Mouse (Mus musculus) MEL (cell line): ENCODE results near the gene Hbq1b. TPM values are rescaled to one million over a fixed set of nuclear protein-coding genes. Genes with fewer than 3 reads are reported as not detected.
"Not testable (repeated sequence)": the region's sequence is repeated elsewhere in the genome, so short reads cannot be mapped to it uniquely, and the experiment has no call there.

Experiments used
- DNase-seq: peaks from one replicate; pipeline ENCODE4 v3.0.0; 2011; ENCODE audit warnings: low read depth, low spot score
- H3K27ac ChIP-seq: 2 replicates; pipeline ENCODE4 v1.5.1; 2012; ENCODE audit warnings: low read depth, mild to moderate bottlenecking, control low read depth, low read length, moderate library complexity; ENCODE audit not compliant: control insufficient read depth
- H3K27me3 ChIP-seq, 2 experiments: fragments of 150-350 bp in 1 of 2; sonication (generic) in 1 of 2; 2 replicates each; pipeline ENCODE4 v1.6.1; 2012; ENCODE audit warnings: low read length in 2 of 2, mild to moderate bottlenecking in 2 of 2, improper control_type of control experiment in 1 of 2, moderate library complexity in 1 of 2; ENCODE audit not compliant: insufficient read depth in 2 of 2, control insufficient read depth in 1 of 2
- H3K36me3 ChIP-seq, 2 experiments: 2 replicates each; pipeline ENCODE4 v1.6.1; 2012 to 2014; ENCODE audit warnings: low read length in 2 of 2, improper control_type of control experiment in 1 of 2, inconsistent platforms in 1 of 2, mild to moderate bottlenecking in 1 of 2; ENCODE audit not compliant: insufficient read depth in 2 of 2, control insufficient read depth in 1 of 2
- H3K4me1 ChIP-seq, 2 experiments: fragments of 150-350 bp in 1 of 2; sonication (generic) in 1 of 2; 2 replicates each; pipeline ENCODE4 v1.6.1; 2012; ENCODE audit warnings: low read length in 2 of 2, improper control_type of control experiment in 1 of 2, mild to moderate bottlenecking in 1 of 2; ENCODE audit not compliant: insufficient read depth in 2 of 2, control insufficient read depth in 1 of 2
- H3K4me3 ChIP-seq, 2 experiments: fragments of 150-350 bp in 1 of 2; sonication (generic) in 1 of 2; 2 replicates each; pipeline ENCODE4 v1.5.1; 2012; ENCODE audit warnings: low read depth in 2 of 2, low read length in 2 of 2, mild to moderate bottlenecking in 2 of 2, moderate library complexity in 2 of 2, control low read depth in 1 of 2, improper control_type of control experiment in 1 of 2; ENCODE audit not compliant: control insufficient read depth in 1 of 2, insufficient read depth in 1 of 2
- H3K79me2 ChIP-seq: 2 replicates; pipeline ENCODE4 v1.6.1; 2012; ENCODE audit warnings: mild to moderate bottlenecking, low read length, moderate library complexity; ENCODE audit not compliant: control insufficient read depth, poor library complexity, insufficient read depth
- H3K9ac ChIP-seq: 2 replicates; pipeline ENCODE4 v1.6.1; 2012; ENCODE audit warnings: low read depth, mild to moderate bottlenecking, control low read depth, low read length, moderate library complexity; ENCODE audit not compliant: control insufficient read depth, poor library complexity, severe bottlenecking
- H3K9me3 ChIP-seq: fragments of 150-350 bp; sonication (generic); replicated peaks from 2 replicates; pipeline ENCODE4 v1.6.1; 2012; ENCODE audit warnings: mild to moderate bottlenecking, low read length, improper control_type of control experiment, moderate library complexity; ENCODE audit not compliant: insufficient read depth
- BHLHE40 ChIP-seq: IDR thresholded peaks from 2 replicates; pipeline ENCODE4 v1.6.1; 2012; ENCODE audit warnings: low read depth, mild to moderate bottlenecking, inconsistent platforms, low read length, improper control_type of control experiment, borderline replicate concordance
- CHD1 ChIP-seq: IDR thresholded peaks from 2 replicates; pipeline ENCODE4 v1.6.1; 2012; ENCODE audit warnings: low read depth, mild to moderate bottlenecking, inconsistent platforms, low read length, improper control_type of control experiment
- CTCF ChIP-seq, 3 experiments: IDR thresholded peaks in 2 of 3; conservative IDR thresholded peaks in 1 of 3; 2 replicates each; pipeline ENCODE4 v1.5.1; 2011 to 2012; ENCODE audit warnings: low read length in 3 of 3, low read depth in 2 of 3, mild to moderate bottlenecking in 2 of 3, improper control_type of control experiment in 1 of 3, inconsistent platforms in 1 of 3, mixed read lengths in 1 of 3, moderate library complexity in 1 of 3; ENCODE audit not compliant: control insufficient read depth in 1 of 3, insufficient read depth in 1 of 3, poor library complexity in 1 of 3, severe bottlenecking in 1 of 3
- E2F4 ChIP-seq: IDR thresholded peaks from 2 replicates; pipeline ENCODE4 v1.6.1; 2011; ENCODE audit warnings: low read depth, low read length, improper control_type of control experiment, borderline replicate concordance
- ETS1 ChIP-seq: IDR thresholded peaks from 2 replicates; pipeline ENCODE4 v1.6.1; 2012; ENCODE audit warnings: low read depth, mild to moderate bottlenecking, inconsistent platforms, low read length, improper control_type of control experiment, moderate library complexity
- HCFC1 ChIP-seq: IDR thresholded peaks from 2 replicates; pipeline ENCODE4 v1.6.1; 2012; ENCODE audit warnings: low read depth, mild to moderate bottlenecking, inconsistent platforms, low read length, improper control_type of control experiment, moderate library complexity
- MYB ChIP-seq: IDR thresholded peaks from 2 replicates; pipeline ENCODE4 v1.6.1; 2011; ENCODE audit warnings: mild to moderate bottlenecking, low read depth, low read length, improper control_type of control experiment
- NRF1 ChIP-seq: IDR thresholded peaks from 2 replicates; pipeline ENCODE4 v1.6.1; 2014; ENCODE audit warnings: low read depth, mild to moderate bottlenecking, inconsistent platforms, low read length, improper control_type of control experiment, moderate library complexity; ENCODE audit not compliant: poor library complexity, insufficient read depth, severe bottlenecking
- POLR2AphosphoS5 ChIP-seq: IDR thresholded peaks from 2 replicates; pipeline ENCODE4 v1.6.1; 2012; ENCODE audit warnings: low read depth, borderline replicate concordance, mild to moderate bottlenecking, inconsistent platforms, low read length, moderate library complexity, mixed read lengths
- RAD21 ChIP-seq: IDR thresholded peaks from 2 replicates; pipeline ENCODE4 v1.6.1; 2011; ENCODE audit warnings: mild to moderate bottlenecking, low read depth, low read length, improper control_type of control experiment
- RCOR1 ChIP-seq: IDR thresholded peaks from 2 replicates; pipeline ENCODE4 v1.6.1; 2012; ENCODE audit warnings: low read depth, mild to moderate bottlenecking, inconsistent platforms, low read length, improper control_type of control experiment
- SMC3 ChIP-seq: IDR thresholded peaks from 2 replicates; pipeline ENCODE4 v1.6.1; 2011; ENCODE audit warnings: low read depth, low read length, improper control_type of control experiment
- ZC3H11A ChIP-seq: IDR thresholded peaks from 2 replicates; pipeline ENCODE4 v1.6.1; 2012; ENCODE audit warnings: low read depth, mild to moderate bottlenecking, inconsistent platforms, low read length, improper control_type of control experiment
- ZMIZ1 ChIP-seq: IDR thresholded peaks from 2 replicates; pipeline ENCODE4 v1.6.1; 2012; ENCODE audit warnings: low read depth, mild to moderate bottlenecking, inconsistent platforms, low read length, improper control_type of control experiment, moderate library complexity
- polyA plus RNA-seq, 2 experiments: library from polyadenylated mRNA; stranded (reverse) in 1 of 2; unstranded in 1 of 2; fragments of >175 nt in 1 of 2; fragments of >200 nt in 1 of 2; gene quantifications; 2 replicates each; pipeline versions ENCODE4 v1.2.1 to v1.2.4; 2012; ENCODE audit warnings: low replicate concordance in 2 of 2, low read depth in 1 of 2; ENCODE audit not compliant: insufficient read length in 2 of 2, insufficient read depth in 1 of 2, missing spikeins in 1 of 2
- total RNA-seq: library from RNA; depleted of rRNA; stranded (reverse); fragments of 300-350 nt; gene quantifications from 2 replicates; pipeline ENCODE4 v1.2.3, GENCODE M21; 2012

Gene Hbq1b
- total and polyA plus RNA-seq, 3 experiments: 2.3 to 6.5 TPM; not detected in 1

DNA sequence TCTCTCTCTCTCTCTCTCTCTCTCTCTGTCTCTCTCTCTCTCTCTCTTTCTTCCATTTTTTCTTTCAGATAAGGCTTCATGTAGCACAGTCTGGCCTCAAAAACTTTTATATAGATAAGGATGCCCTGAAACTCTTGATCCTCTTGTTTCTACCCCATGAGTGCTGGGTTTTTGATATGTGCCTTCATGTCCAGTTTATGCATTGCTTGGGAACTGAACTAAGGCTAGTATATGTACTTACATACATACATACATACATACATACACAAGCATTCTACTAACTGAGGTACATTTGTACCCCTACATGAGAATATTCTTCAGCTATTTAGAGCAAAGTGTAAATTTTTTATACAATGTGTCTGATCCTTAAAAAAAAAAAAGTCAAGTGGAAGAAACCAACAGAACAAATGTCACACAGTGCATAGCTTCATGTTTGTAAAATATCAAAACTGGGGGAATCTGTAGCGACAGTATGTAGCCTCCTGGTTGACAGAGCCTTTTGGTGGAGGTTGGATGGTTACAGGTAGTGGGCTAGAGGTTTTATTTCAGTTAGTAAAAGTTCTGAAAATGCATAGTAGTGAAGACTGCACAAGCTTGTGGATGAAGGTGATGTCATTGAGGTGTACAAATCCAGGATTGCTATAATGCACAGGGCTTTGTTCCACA is 11.2 kb downstream of the Hbq1b start:
- DNase-seq: no peak
- Histone ChIP-seq H3K36me3 (no peaks in the 10 kb centered on the region; a peak in 1 of 4 replicates), H3K4me3 (no peak overlapping the region)
- TF ChIP-seq ETS1 (no peak), NRF1 (no peak), HCFC1 (no peak), RCOR1 (no peak), MYB (no peak), E2F4 (no peak), ZMIZ1 (no peak), POLR2AphosphoS5 (no peak)
- TF ChIP-seq, all 39 proteins: peak for 0
- H3K9me3 ChIP-seq: no peaks in the 10 kb centered on the region
- H3K9ac ChIP-seq: no peak overlapping the region
- peaks cover 2 to 7% of the 10 kb centered on the region in 2 experiments for H3K4me1 ChIP-seq
- H3K27ac ChIP-seq: no peak overlapping the region
- no peaks in the 10 kb centered on the region for H3K27me3 ChIP-seq
- H3K79me2 ChIP-seq: no peaks in the 10 kb centered on the region

DNA sequence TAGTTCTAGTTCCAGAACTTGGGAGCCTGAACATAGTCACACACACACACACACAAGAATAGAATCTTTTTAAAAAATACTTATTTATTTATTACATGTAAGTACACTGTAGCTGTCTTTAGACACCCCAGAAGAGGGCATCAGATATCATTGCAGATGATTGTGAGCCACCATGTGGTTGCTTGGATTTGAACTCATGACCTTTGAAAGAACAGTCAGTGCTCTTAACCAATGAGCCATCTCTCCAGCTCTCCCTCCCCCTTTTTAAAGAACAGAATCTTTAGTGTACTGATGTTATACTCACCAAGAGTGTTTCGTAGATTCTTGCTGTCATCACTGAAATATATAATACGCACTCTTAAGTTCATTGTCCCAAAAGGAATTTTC is 11.8 kb downstream of the Hbq1b start:
- peaks cover 2 to 6% of the 10 kb centered on the region in 2 experiments for H3K4me1 ChIP-seq
- no peak overlapping the region for H3K9ac ChIP-seq
- no peak for DNase-seq
- no peak overlapping the region for H3K27ac ChIP-seq
- H3K4me3 ChIP-seq: no peak overlapping the region
- H3K27me3 ChIP-seq: no peaks in the 10 kb centered on the region
- no peak for TF ChIP-seq ZMIZ1
- no peak for TF ChIP-seq CHD1
- no peak for TF ChIP-seq BHLHE40
- TF ChIP-seq NRF1: no peak
- no peak for TF ChIP-seq RCOR1
- no peaks in the 10 kb centered on the region; a peak in 1 of 4 replicates for H3K36me3 ChIP-seq
- H3K79me2 ChIP-seq: no peaks in the 10 kb centered on the region
- H3K9me3 ChIP-seq: no peaks in the 10 kb centered on the region

DNA sequence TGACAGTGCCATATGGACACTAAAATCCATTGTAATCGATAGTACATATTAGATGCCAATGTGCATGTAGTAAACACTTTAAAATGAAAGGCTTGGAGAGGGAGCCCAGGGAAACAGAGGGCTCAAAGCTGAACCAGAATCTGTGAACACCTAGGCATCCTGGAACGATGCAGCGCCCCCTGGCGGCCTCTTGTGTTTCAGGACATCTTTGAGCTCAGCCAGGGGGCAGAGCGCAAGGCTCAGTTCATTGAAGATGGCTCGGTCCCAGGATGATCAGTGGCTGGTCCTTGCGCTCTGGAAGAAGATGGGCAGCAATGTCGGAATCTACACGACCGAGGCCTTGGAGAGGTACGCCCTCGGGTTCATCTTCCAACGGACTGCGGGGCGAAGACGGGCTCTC is 13.1 kb downstream of the Hbq1b start, which contains the start of gene Hbq1a:
Gene Hbq1a, plus strand, starts transcription at position 205 of the 400 bp plus-strand sequence.
- H3K27ac ChIP-seq, H3K9me3 ChIP-seq, H3K79me2 ChIP-seq, H3K4me3 ChIP-seq, H3K36me3 ChIP-seq, H3K27me3 ChIP-seq, H3K4me1 ChIP-seq, H3K9ac ChIP-seq: not testable (repeated sequence)
- DNase-seq: peak; percentile 40
- peak; percentile 36 for TF ChIP-seq RAD21
- peak; percentile 73 for TF ChIP-seq SMC3
- TF ChIP-seq CTCF (IDR thresholded peaks at IDR 0.05 in 2 of 3, conservative IDR thresholded peaks at IDR 0.05 in 1 of 3; ENCODE audit: control insufficient read depth in 1 of 3, insufficient read depth in 1 of 3, low read depth in 2 of 3, low read length in 3 of 3, poor library complexity in 1 of 3, severe bottlenecking in 1 of 3): peak; percentile 46 to 76 (median 69)
- 0 out of 2 replicates have a peak, but pooled peaks have one; percentile 9 for TF ChIP-seq ZC3H11A
